Mouse (Mus musculus): Measurements from ENCODE around the gene Prim1. TPM values are rescaled to one million over a fixed set of nuclear protein-coding genes. Genes with fewer than 3 reads are reported as not detected.
"Not testable (repeated sequence)": the region's sequence is repeated elsewhere in the genome, so short reads cannot be mapped to it uniquely, and the experiment has no call there.

The Prim1 gene
- total RNA-seq, 2 experiments from 2014 or later = 116 to 117 TPM

DNA sequence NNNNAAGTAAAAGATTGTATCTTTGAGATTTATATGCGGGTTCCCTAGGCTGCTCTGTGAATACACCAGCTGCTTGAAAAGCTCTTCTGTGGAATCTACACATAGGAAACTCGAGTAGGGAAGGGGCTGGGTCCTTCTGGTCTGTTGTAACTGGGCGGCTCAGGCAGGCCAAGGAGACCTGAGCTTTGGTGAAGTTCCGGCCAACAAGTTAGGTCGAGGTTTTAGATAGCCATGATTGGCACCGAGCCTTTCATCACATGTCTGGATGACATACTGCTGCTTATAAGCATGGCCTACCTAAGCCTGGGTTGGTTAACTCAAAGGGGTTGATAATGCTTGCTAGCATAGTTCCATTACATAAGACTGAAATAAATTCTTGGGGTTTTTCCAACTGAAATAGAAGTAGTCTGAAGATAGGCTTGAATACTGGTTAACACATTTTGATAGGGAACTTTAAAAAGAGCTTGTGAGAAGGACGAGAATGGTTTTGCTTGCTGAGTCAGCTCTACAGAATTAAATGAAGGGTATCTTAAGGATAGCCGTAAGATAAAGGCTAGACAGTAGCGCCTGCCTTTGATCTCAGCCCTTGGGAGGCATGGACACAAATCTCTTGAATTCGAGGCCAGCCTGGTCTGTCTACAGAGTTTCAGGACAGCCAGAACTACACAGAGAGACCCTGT, 21.9 kb downstream of the Prim1 start:
- ATAC-seq (replicated peaks; ENCODE audit: poor library complexity) = peak; percentile 42

DNA sequence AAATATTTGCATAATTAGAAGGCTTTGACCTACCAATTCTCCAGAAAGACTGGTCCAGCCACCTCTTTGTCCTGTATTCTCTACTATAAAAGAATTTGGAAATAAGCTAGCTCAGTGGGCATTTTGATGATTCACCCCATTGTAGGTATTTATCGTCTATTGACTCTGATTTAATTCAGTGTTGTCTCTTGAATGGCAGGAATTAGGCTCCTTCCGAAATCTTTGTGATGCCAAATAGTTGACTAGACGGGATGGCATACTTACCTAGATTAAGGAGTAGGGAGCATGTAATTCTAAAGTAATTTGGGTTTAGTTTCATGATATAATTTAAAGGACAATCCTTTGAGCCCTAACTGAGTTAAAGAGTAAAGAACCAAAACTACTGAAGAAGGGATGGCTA, 23.0 kb downstream of the Prim1 start:
- no peak for ATAC-seq (replicated peaks; ENCODE audit: poor library complexity)

DNA sequence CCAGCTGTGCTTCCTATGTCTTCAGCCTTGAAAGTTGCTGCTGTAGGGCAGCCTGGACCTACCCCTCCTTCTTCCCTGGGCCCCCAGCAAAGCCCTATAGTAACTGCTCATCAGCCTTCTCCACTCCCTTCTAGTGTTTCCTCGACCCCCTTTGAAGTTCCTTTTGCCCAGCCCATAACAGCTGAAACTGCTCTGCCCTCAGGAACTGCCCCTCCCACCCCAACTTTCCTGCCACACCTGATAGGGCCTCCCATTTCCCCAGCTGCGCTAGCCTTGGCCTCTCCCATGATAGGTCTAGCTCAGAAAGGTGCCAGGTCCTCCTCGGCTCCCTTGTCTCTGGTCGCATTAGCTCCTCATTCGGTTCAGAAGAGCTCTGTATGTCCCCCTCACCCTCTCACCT, 24.2 kb downstream of the Prim1 start:
- no peak for ATAC-seq (replicated peaks; ENCODE audit: poor library complexity)

DNA sequence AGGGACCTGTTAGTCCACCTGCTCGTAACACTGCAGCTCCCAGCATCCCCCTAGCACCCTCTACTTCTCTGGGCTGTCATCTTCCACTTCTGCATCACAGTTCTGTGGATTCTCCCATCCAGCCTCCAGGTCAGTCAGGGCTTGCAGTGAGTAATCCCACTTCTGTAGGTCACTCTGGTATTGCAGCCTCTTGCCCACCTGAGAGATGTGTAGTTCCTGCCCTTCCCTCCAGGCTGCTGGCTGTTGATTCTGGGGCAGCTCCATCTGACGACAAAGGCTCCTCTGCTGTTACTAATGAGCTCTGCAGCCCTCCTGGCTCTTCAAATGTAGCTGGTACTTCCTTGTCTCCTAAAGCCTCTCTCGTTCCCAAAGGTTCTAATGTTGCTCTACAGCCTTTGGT, 24.9 kb downstream of the Prim1 start:
- no peak for ATAC-seq (replicated peaks; ENCODE audit: poor library complexity)

DNA sequence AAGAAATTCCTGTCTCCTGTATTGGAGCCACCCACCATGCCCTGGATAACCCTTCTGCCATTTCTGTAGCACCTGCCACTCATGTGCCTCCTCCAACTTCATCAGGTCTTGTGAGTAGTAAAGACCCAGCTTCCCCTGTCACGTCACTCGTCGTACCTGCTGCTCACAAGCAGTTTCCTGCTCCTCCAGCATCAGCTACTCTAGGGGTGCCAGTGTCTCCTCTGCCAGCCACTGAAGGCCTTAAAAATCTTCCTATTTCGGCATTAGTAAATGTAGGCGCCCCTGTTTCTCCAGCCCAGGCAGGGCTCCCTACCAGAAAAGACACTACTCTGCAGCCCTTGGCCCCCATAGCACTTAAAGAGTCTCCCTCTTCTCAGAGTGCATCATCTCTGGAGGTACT, 25.3 kb downstream of the Prim1 start:
- ATAC-seq (replicated peaks; ENCODE audit: poor library complexity) = no peak

DNA sequence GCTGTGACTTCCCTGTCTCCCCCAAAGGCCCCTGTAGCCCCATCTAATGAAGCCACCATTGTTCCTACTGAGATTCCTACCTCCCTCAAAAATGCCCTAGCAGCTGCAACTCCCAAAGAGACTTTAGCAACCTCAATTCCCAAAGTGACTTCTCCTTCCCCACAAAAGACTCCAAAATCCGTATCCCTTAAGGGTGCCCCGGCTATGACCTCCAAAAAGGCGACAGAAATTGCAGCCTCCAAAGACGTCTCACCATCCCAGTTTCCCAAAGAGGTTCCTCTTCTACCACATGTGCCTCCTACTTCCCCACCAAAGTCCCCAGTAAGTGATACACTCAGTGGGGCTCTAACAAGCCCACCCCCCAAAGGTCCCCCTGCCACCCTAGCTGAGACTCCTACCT, 26.7 kb downstream of the Prim1 start:
- no peak for ATAC-seq (replicated peaks; ENCODE audit: poor library complexity)

- ATAC-seq (replicated peaks; ENCODE audit: poor library complexity) = no peak
Measured at GRCm38 (mm10) chr10:128042466-128042865, 27.5 kb downstream of the Prim1 start.

DNA sequence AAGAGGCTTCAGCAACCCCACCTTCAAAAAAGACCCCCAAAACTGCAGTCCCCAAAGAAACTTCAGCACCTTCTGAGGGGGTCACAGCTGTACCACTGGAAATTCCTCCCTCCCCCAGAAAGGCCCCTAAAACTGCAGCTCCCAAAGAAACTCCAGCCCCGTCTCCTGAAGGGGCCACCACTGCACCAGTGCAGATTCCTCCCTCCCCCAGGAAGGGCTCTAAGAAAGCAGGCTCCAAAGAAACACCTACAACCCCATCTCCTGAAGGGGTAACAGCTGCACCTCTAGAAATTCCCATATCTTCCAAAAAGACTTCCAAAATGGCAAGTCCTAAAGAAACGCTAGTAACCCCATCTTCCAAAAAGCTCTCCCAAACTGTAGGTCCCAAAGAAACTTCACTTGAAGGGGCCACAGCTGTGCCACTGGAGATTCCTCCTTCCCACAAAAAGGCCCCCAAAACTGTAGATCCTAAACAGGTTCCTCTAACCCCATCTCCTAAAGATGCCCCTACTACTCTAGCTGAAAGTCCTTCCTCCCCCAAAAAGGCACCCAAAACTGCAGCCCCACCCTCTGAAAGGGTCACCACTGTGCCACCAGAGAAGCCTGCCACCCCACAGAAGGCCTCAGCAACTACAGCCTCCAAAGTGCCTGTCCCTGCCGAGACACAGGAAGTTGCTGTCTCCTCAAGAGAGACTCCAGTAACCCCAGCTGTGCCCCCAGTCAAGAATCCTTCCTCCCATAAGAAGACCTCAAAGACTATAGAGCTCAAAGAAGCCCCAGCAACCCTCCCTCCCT, 28.3 kb downstream of the Prim1 start:
- peak; percentile 18; the same call in 1 of the 2 replicates for ATAC-seq (replicated peaks; ENCODE audit: poor library complexity)

DNA sequence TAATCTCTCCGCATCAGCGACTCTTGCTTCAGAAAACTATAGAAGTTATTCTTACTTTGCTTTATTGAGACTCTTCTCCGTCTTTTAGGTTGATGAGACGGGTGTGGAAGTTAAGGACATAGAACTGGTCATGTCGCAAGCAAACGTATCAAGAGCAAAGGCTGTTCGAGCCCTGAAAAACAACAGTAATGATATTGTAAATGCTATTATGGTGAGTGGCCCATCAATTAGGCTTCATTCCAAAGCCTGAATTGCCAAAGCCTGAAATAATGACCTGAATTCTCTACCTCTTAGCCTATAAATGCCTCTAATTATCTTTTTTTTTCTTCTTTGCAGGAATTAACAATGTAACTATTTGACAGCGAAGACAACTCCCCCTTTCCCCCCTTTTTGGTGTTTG, 33.2 kb downstream of the Prim1 start:
- ATAC-seq (replicated peaks; ENCODE audit: poor library complexity) = no peak

DNA sequence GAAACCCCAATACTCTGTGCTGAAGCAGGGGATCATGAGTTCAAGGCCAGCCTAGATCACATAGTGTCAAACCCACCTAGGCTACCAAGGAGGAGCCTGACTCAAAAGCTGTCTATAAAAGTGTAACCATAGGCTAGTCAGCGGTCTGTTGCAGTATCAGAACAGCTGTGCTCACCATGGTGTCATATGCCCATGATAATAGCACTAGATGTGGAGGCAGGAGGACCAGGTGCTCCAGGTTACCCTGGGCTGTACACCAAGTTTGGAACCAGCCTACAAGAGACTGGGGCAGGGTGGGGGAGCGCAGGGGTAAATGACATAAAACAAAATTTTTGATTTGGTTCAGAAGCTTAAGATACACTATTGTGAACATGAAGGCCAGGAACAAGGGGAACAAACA, 34.8 kb downstream of the Prim1 start:
- no peak for ATAC-seq (replicated peaks; ENCODE audit: poor library complexity)

- no peak for ATAC-seq (replicated peaks; ENCODE audit: poor library complexity)
Measured at GRCm38 (mm10) chr10:128050355-128050754, 35.4 kb downstream of the Prim1 start.

GRCm38 (mm10) chr10:128051589-128051988, 36.6 kb downstream of the Prim1 start:
- no peak for ATAC-seq (replicated peaks; ENCODE audit: poor library complexity)

DNA sequence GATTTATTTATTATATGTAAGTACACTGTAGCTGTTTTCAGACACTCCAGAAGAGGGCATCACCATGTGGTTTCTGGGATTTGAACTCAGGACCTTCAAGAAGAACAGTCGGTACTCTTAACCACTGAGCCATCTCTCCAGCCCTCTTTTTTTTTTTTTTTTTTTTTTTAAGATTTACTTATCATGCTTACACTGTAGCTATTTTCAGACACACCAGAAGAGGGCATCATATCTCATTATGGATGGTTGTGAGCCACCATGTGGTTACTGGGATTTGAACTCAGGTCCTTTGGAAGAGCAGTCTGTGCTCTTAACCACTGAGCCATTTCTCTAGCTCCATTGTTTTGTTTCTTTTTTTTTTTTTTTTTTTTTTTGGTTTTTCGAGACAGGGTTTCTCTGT, 37.2 kb downstream of the Prim1 start:
- not testable (repeated sequence) for ATAC-seq (replicated peaks; ENCODE audit: poor library complexity)

GRCm38 (mm10) chr10:128053001-128053400, 38.0 kb downstream of the Prim1 start:
- no peak for ATAC-seq (replicated peaks; ENCODE audit: poor library complexity)

DNA sequence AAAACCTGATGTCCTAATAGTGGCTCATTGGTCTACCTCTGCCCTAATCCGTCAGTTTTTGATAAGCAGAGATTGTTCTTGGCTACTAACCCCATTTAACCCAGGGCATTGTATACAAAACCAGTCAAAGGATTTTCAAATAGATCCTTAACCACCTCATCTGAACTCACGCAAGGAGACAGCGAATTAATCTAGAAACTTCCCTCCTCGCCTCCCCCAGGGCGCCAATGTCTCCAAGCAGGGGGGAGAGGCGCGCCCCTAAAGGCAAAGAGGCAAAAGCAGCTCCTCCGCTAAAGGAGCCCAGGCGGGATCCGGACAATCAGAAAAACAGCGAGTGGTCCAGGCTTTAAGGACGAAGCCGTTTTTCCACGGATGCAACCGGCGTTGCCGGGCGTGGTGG, 43.2 kb downstream of the Prim1 start:
- peak; percentile 4 for ATAC-seq (replicated peaks; ENCODE audit: poor library complexity)

DNA sequence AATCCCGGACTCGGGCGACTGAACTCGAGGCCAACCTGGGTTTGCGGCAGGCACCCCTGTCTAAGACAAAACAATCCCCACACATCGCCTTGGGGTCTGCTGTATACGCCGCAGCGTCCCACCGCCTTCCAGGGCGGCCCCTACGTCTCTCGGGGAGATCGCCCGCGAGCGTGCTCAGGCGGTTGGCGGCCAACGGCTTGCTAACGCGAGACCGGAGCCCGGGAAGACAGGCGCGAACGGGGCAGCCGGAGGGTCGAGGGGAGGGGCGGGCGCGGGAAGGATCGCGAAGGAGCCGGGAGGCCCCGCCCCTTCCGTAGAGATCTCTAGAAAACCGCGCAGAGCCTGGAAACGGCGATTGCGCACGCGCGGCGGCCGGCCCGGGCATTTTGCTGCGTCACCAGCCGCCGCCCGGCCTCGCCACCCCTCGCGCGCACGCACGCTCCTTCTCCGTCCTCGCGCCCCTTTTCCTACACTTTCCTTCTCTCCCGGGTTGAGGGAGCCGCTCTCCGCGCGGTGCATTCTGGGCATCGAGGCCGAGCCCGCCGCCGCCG, 43.7 kb downstream of the Prim1 start, which contains the start of gene Ptges3:
Ptges3 (plus strand) TSS at position 354 of the 551 bp plus-strand sequence.
- peak; percentile 80 for ATAC-seq (replicated peaks; ENCODE audit: poor library complexity)

DNA sequence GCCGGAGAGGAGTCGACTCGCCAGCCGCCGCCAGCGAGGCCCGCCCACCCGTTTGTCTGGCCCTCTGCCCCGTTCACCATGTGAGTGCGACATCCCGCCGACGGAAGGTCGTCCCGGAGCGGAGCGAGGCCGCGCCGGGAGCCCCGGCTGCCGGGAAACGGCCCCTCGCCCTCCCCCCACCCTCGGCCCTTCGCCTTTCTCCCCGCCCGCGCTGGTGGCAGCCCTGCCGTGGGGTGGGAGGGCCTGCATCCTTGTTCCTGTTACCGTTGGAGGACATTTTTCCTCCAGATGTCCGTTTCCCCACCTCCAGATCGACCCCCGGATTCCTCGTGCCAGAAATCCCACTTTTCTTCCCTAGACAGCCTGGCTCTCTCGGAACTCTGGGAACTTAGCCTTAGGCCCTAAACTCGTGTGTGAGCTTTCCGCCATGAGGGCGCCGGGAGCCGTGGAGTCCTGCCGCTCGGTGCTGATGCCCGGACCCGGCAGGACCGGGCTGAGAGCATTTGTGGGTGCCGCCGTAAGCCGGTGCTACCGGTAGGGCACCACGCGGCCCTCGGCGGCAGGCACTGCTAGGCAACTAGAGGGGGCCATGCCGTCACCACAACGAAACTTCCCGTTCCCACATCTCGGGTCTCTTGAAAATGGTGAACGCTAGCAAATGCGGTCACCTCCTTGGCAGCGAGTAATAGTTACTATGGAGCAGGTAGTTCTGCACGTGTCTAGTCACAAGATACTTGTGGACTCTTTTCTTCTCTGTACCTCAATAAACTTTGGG, 44.4 kb downstream of the Prim1 start:
- ATAC-seq (replicated peaks; ENCODE audit: poor library complexity) = peak; percentile 63

- no peak for ATAC-seq (replicated peaks; ENCODE audit: poor library complexity)
Measured at GRCm38 (mm10) chr10:128061109-128061508, 46.1 kb downstream of the Prim1 start.

DNA sequence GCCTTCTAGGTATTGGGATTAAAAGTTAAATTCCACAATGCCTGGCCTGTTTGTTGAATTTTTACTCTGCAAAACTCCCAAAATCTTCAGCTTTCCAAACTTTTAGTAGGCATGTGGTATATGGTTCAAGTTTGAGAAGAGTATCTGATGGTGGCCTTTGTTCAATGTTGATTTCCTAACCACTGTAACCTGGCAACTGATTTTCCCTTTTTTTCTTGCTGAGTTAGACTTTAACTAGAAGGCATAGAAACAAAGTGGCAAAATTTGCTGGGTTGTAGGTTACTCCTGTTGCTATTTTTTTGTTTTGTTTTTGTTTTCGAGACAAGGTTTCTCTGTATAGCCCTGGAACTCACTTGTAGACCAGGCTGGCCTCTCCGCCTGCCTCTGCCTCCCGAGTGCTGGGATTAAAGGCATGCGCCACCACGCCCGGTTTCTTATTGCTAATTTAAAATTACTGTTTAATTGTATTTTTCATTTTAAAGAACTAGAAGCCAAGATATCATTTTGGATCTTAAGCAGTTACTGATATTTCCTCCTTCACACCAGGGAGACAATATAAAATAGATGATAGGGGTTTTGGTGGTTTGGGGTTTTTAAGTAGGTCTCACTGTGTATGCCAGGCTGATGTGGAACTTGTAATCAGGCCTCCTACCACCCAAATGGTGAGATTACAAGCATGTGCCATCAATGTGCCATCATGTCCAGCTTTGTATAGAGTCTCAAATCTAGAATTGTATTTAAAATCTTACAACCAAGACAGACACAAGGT, 47.4 kb downstream of the Prim1 start:
- no peak for ATAC-seq (replicated peaks; ENCODE audit: poor library complexity)

DNA sequence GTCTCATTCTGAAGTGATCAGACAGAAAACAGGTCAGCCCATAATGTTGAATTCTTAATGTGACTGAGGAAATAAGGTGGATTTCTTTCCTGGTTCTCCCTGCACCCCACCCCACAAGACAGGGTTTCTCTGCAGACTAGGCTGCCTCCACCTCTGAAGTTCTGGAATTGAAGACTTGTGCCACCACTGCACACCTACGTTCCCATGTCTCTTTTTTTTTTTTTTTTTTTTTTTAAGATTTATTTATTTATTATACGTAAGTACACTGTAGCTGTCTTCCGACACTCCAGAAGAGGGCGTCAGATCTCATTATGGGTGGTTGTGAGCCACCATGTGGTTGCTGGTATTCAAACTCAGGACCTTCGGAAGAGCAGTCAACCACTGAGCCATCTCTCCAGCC, 51.1 kb downstream of the Prim1 start:
- no peak for ATAC-seq (replicated peaks; ENCODE audit: poor library complexity)

- peak; percentile 76 for ATAC-seq (replicated peaks; ENCODE audit: poor library complexity)
Measured at GRCm38 (mm10) chr10:128069201-128069600, 54.2 kb downstream of the Prim1 start.

Measured in megakaryocyte progenitor cell, adult 5-6 weeks (primary cell).